8 mouse cellular contexts compared by ENCODE assay signal in the genomic region with DNA sequence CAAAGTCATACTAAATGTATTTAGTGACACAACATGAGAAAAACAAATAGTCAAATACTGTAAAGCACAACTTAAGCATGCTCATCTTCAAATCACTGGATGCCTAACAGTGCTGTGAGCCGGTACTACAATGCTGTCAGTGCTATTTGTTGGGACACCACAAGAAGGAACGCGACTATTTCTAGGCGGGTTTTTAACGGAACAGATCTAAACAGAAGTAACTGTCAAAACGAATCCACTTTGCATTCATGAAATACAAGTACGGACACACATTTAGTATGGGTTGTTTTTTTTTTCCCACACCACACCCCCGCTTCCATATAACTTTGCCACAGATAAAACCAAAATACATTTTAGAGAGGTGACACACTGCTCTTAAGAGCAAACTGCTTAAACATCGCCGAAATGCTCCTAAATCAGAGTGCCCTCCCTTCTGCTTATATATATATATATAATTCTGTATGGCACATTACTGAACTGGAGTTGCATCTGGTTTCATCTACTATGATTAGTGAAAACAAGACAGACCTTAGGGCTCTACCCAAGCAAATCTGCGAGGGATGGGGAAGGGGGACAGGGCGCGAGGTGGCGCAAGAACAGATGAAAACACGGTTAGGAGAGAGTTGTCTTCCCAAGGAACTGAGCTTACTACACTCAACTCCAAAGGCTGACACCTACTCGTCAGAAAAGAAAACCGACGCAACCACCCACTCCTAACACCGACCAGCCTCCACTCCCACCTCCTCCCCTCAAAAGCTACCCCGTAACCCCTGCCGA. TPM values are rescaled to one million over a fixed set of nuclear protein-coding genes. Genes with fewer than 3 reads are reported as not detected.
DNase-seq lines count a peak whose midpoint lies in the region; ATAC-seq and TF ChIP-seq lines count a peak whose summit lies in the region.

No protein-coding gene starts in this region.

- H3K4me1 ChIP-seq in embryonic facial prominence, embryonic 11.5 days (ENCODE audit: control insufficient read depth, insufficient read depth, low read length): no peaks in the 10 kb centered on the region
- H3K4me1 ChIP-seq in heart, embryonic 10.5 days: peaks cover 4% of the 10 kb centered on the region; the same call in 1 of the 2 replicates
- H3K4me1 ChIP-seq in liver, embryonic 12.5 days: peaks cover 21% of the 10 kb centered on the region; the same call in 1 of the 2 replicates

- 29% methylated on average over 21 of the region's 21 CpGs for WGBS in embryonic facial prominence, embryonic 11.5 days
- 26% methylated on average over 21 of the region's 21 CpGs for WGBS in heart, embryonic 10.5 days
- WGBS in liver, embryonic 12.5 days (ENCODE audit: insufficient replicate concordance): 21% methylated on average over 21 of the region's 21 CpGs

- H3K4me3 ChIP-seq in embryonic facial prominence, embryonic 11.5 days (ENCODE audit: low read depth, low read length): peak overlapping the region; percentile 96
- H3K4me3 ChIP-seq in heart, embryonic 10.5 days: peak overlapping the region; percentile 96
- peak overlapping the region; percentile 94 for H3K4me3 ChIP-seq in liver, embryonic 12.5 days
- peak overlapping the region; percentile 71 for H3K4me3 ChIP-seq in myocyte

- TF ChIP-seq POLR2A in myocyte (IDR thresholded peaks at IDR 0.05; ENCODE audit: insufficient read length, low read depth): no peak

- H3K9me3 ChIP-seq in embryonic facial prominence, embryonic 11.5 days (replicated peaks; ENCODE audit: control insufficient read depth, low read length): no peaks in the 10 kb centered on the region
- no peaks in the 10 kb centered on the region for H3K9me3 ChIP-seq in heart, embryonic 10.5 days
- no peaks in the 10 kb centered on the region for H3K9me3 ChIP-seq in liver, embryonic 12.5 days (replicated peaks)

- H3K4me2 ChIP-seq in embryonic facial prominence, embryonic 11.5 days (ENCODE audit: low read depth, low read length): peak overlapping the region; percentile 83
- H3K4me2 ChIP-seq in liver, embryonic 12.5 days: peak overlapping the region; percentile 97
- peak overlapping the region; percentile 76 for H3K4me2 ChIP-seq in myocyte (ENCODE audit: low read depth)

- peaks cover 12% of the 10 kb centered on the region for H3K79me2 ChIP-seq in myocyte (ENCODE audit: control insufficient read depth, insufficient read depth)

- H3K27me3 ChIP-seq in embryonic facial prominence, embryonic 11.5 days (ENCODE audit: control insufficient read depth, insufficient read depth, low read length): no peaks in the 10 kb centered on the region
- H3K27me3 ChIP-seq in heart, embryonic 10.5 days (ENCODE audit: insufficient read depth, poor library complexity, severe bottlenecking): no peaks in the 10 kb centered on the region
- H3K27me3 ChIP-seq in liver, embryonic 12.5 days (replicated peaks): no peaks in the 10 kb centered on the region
- no peaks in the 10 kb centered on the region for H3K27me3 ChIP-seq in myocyte (ENCODE audit: control insufficient read depth, insufficient read depth, insufficient read length)

- H3K9ac ChIP-seq in embryonic facial prominence, embryonic 11.5 days (replicated peaks; ENCODE audit: low read length): peak overlapping the region; percentile 92
- peak overlapping the region; percentile 96 for H3K9ac ChIP-seq in liver, embryonic 12.5 days

- peak overlapping the region; percentile 91 for H3ac ChIP-seq in myocyte (ENCODE audit: control insufficient read depth, insufficient read length)

- peak overlapping the region; percentile 95; the same call in 1 of the 2 replicates for H3K27ac ChIP-seq in embryonic facial prominence, embryonic 11.5 days (replicated peaks; ENCODE audit: low read depth, low read length)
- H3K27ac ChIP-seq in heart, embryonic 10.5 days: peak overlapping the region; percentile 97
- peak overlapping the region; percentile 91 for H3K27ac ChIP-seq in liver, embryonic 12.5 days

- DNase-seq in B cell, adult 2 months: peak; percentile 8 to 9
- peak; percentile 65 for DNase-seq in NIH3T3 (ENCODE audit: low read depth)
- peak; percentile 49 for DNase-seq in embryonic facial prominence, embryonic 11.5 days (ENCODE audit: low spot score)
- no peak for DNase-seq in heart, embryonic 10.5 days (ENCODE audit: low spot score)
- peak; percentile 64 for DNase-seq in kidney, adult 9 months
- DNase-seq in natural killer cell, adult 2 months (ENCODE audit: low spot score in 2 of 2): no peak

- ATAC-seq in embryonic facial prominence, embryonic 11.5 days (replicated peaks; ENCODE audit: insufficient number of reproducible peaks, low FRiP score, low TSS enrichment, low read depth): peak; percentile 1
- ATAC-seq in liver, embryonic 12.5 days: no peak

- H3K36me3 ChIP-seq in embryonic facial prominence, embryonic 11.5 days (replicated peaks; ENCODE audit: control insufficient read depth, insufficient read depth, low read depth, low read length): no peaks in the 10 kb centered on the region
- no peaks in the 10 kb centered on the region for H3K36me3 ChIP-seq in heart, embryonic 10.5 days
- no peaks in the 10 kb centered on the region for H3K36me3 ChIP-seq in liver, embryonic 12.5 days
- H3K36me3 ChIP-seq in myocyte (ENCODE audit: control insufficient read depth, insufficient read depth): no peaks in the 10 kb centered on the region

TF ChIP-seq in myocyte, 11 proteins besides CTCF, POLR2A, EP300 and RAD21:
- TF ChIP-seq MYOD1 (IDR thresholded peaks at IDR 0.05; ENCODE audit: control insufficient read depth in 1 of 3, insufficient read length in 2 of 3, low read depth in 2 of 3): no peak
- TF ChIP-seq REST (IDR thresholded peaks at IDR 0.05; ENCODE audit: insufficient read depth, insufficient read length): no peak
- no peak for TF ChIP-seq SRF (IDR thresholded peaks at IDR 0.05; ENCODE audit: control insufficient read depth, insufficient read length, low read depth)
- TF ChIP-seq CEBPB (IDR thresholded peaks at IDR 0.05; ENCODE audit: insufficient read depth, poor library complexity, severe bottlenecking): 0 out of 2 replicates have a peak, but pooled peaks have one; percentile 19

RNA-seq across cellular contexts. Expression of a gene that starts 1.7 kb away (rescaled TPM):
- polyA plus RNA-seq in embryonic facial prominence, embryonic 11.5 days (2014; fragmentation: Nextera tagmentation; extraction: Ambion mirVana): 28.8 and 29.9 TPM in 2 replicates
- 17.8 and 19.6 TPM in 2 replicates for polyA plus RNA-seq in heart, embryonic 10.5 days (2016; fragmentation: Nextera tagmentation; extraction: Ambion mirVana)
- polyA plus RNA-seq in liver, embryonic 12.5 days (2016; fragmentation: Nextera tagmentation; extraction: Ambion mirVana): 9.4 and 9.7 TPM in 2 replicates
- polyA plus RNA-seq in myocyte (2012; fragmentation: generic; extraction: Trizol): 1.4 TPM

Comparison
In these comparisons a context has a peak if more than half of its experiments do, and no peak if none do; other contexts are left out.
1. DNase-seq: peak in B cell, adult 2 months (2 of 2), NIH3T3 (single experiment), embryonic facial prominence, embryonic 11.5 days (single experiment) and kidney, adult 9 months (single experiment); none in heart, embryonic 10.5 days (single experiment) and natural killer cell, adult 2 months (0 of 2).
2. Peak in every context shown above with its lines, with median percentiles within 50 percentile points of each other: H3K27ac ChIP-seq, H3K4me2 ChIP-seq and H3K4me3 ChIP-seq.